Mouse (Mus musculus) liver, embryonic 14.5 days (tissue): ENCODE measurements at regions not wholly inside any gene's neighbourhood (a gene's known extent, or its start where the extent isn't known, plus 50 kb on each side); places are given as distances from the start of the nearest gene placed in this dataset.

Source experiments
- ATAC-seq: fragments of 200-750 bp; cut with Nextera tagmentation; 2 replicates; pipeline ENCODE4 v1.8.0; 2017; ENCODE audit warnings: moderate number of reproducible peaks, mild to moderate bottlenecking, moderate library complexity; ENCODE audit not compliant: insufficient read depth
- DNase-seq, 3 experiments: peaks; one replicate each; pipeline ENCODE4 v3.0.0-alpha.2; 2012 to 2013; ENCODE audit warnings: low read depth in 3 of 3, low spot score in 3 of 3
- H3K27ac ChIP-seq: fragments of 300-500 bp; sonication (generic); 2 replicates; pipeline ENCODE4 v1.5.1; 2014; ENCODE audit warnings: moderate library complexity, mild to moderate bottlenecking, control low read depth, inconsistent platforms
- H3K27me3 ChIP-seq: fragments of 300-500 bp; sonication (generic); 2 replicates; pipeline ENCODE4 v1.6.1; 2014; ENCODE audit warnings: mild to moderate bottlenecking, low read length, moderate library complexity; ENCODE audit not compliant: control insufficient read depth, insufficient read depth
- H3K36me3 ChIP-seq: fragments of 300-500 bp; sonication (generic); replicated peaks from 2 replicates; pipeline ENCODE4 v1.6.1; 2014; ENCODE audit warnings: low read depth; ENCODE audit not compliant: control insufficient read depth, insufficient read depth
- H3K4me1 ChIP-seq, 2 experiments: fragments of 200-500 bp in 1 of 2; fragments of 300-500 bp in 1 of 2; sonication (generic) in 1 of 2; replicated peaks; 2 replicates each; pipeline ENCODE4 v1.6.1; 2012 to 2014; ENCODE audit warnings: antibody characterized with exemption in 1 of 2, inconsistent platforms in 1 of 2, low read length in 1 of 2; ENCODE audit not compliant: control insufficient read depth in 2 of 2, insufficient read depth in 2 of 2
- H3K4me2 ChIP-seq: fragments of 300-500 bp; sonication (generic); 2 replicates; pipeline ENCODE4 v1.6.1; 2014; ENCODE audit warnings: low read depth, mild to moderate bottlenecking, control low read depth, moderate library complexity
- H3K4me3 ChIP-seq, 2 experiments: fragments of 200-500 bp in 1 of 2; fragments of 300-500 bp in 1 of 2; sonication (generic) in 1 of 2; 2 replicates each; pipeline ENCODE4 v1.5.1; 2012 to 2014; ENCODE audit warnings: low read depth in 2 of 2, low read length in 2 of 2, mild to moderate bottlenecking in 2 of 2, control low read depth in 1 of 2, inconsistent platforms in 1 of 2, moderate library complexity in 1 of 2; ENCODE audit not compliant: insufficient read depth in 1 of 2
- H3K9ac ChIP-seq: fragments of 300-500 bp; sonication (generic); replicated peaks from 2 replicates; pipeline ENCODE4 v1.6.1; 2014; ENCODE audit warnings: mild to moderate bottlenecking, control low read depth, moderate library complexity
- H3K9me3 ChIP-seq: fragments of 300-500 bp; sonication (generic); 2 replicates; pipeline ENCODE4 v1.6.1; 2016; ENCODE audit warnings: low read length, mixed read lengths; ENCODE audit not compliant: control insufficient read depth
- CTCF ChIP-seq: IDR thresholded peaks from 2 replicates; pipeline ENCODE4 v1.5.1; 2016; ENCODE audit warnings: antibody characterized with exemption, low read depth, control low read depth
- EP300 ChIP-seq: IDR thresholded peaks from 2 replicates; pipeline ENCODE4 v1.6.1; 2016; ENCODE audit warnings: antibody characterized with exemption, low read depth
- WGBS: fragments of 180-500 bp; shearing (Covaris S2); extraction: QIAGEN DNeasy Blood & Tissue Kit; methylation state at CpG from one replicate; pipeline ENCODE4 v1.1.7; 2014; ENCODE audit not compliant: insufficient replicate concordance; 5-methylcytosine and 5-hydroxymethylcytosine counted together

GRCm38 (mm10) chr9:98743785-98744184, 98.5 kb upstream of the Prr23a1 start:
- H3K27me3 ChIP-seq: no peaks in the 10 kb centered on the region
- ATAC-seq: no peak
- TF ChIP-seq CTCF: no peak
- no peak for TF ChIP-seq EP300
- no peak overlapping the region for H3K27ac ChIP-seq
- no peaks in the 10 kb centered on the region for H3K36me3 ChIP-seq
- no peak overlapping the region for H3K4me2 ChIP-seq
- no peak overlapping the region for H3K9ac ChIP-seq
- no peak overlapping the region for H3K4me3 ChIP-seq
- no peaks in the 10 kb centered on the region for H3K4me1 ChIP-seq
- no peaks in the 10 kb centered on the region for H3K9me3 ChIP-seq
- no peak for DNase-seq

DNA sequence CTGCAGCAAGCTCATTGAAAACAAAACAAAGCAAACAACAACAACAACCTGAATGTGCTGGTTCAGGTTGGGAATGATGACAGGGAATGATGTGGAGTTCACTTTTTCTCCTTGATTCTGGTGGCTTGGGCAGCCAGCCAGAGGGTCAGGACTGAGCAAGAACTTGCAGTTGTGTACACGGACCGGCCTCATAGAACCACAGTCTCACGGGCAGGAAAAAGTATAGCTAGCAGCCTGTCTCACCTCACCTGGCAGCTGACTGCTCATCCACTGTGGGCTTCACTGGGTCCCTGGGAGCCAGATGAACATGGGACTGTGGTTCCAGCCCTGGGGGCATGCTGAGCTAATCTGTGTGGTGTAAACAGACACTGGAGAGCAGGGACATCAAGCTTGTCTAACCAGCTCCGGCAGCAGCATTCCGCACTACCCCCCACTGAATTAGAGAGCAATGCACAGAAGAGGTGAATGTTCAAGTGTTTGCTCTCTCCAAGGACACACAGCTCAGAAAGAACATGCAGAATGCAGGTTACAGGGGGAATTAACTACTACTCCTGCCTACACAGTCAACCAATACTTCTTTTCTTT, 114.9 kb upstream of the Prr23a1 start:
- no peaks in the 10 kb centered on the region for H3K4me1 ChIP-seq
- H3K36me3 ChIP-seq: no peaks in the 10 kb centered on the region
- H3K9me3 ChIP-seq: no peaks in the 10 kb centered on the region
- no peak for TF ChIP-seq CTCF
- no peak for TF ChIP-seq EP300
- no peaks in the 10 kb centered on the region for H3K27me3 ChIP-seq
- DNase-seq: no peak
- 66% methylated on average over 5 of the region's 5 CpGs for WGBS
- H3K4me2 ChIP-seq: no peak overlapping the region
- H3K9ac ChIP-seq: no peak overlapping the region
- no peak overlapping the region for H3K27ac ChIP-seq
- H3K4me3 ChIP-seq: no peak overlapping the region
- no peak for ATAC-seq

- 30% methylated on average over 5 of the region's 5 CpGs for WGBS
- H3K4me2 ChIP-seq: no peak overlapping the region
- H3K36me3 ChIP-seq: no peaks in the 10 kb centered on the region
- DNase-seq: no peak
- no peak for ATAC-seq
- H3K27me3 ChIP-seq: no peaks in the 10 kb centered on the region
- no peaks in the 10 kb centered on the region for H3K4me1 ChIP-seq
- no peak for TF ChIP-seq EP300
- no peak for TF ChIP-seq CTCF
- H3K4me3 ChIP-seq: no peak overlapping the region
- no peak overlapping the region for H3K9ac ChIP-seq
- H3K27ac ChIP-seq: no peak overlapping the region
- no peaks in the 10 kb centered on the region for H3K9me3 ChIP-seq
These were observed 115.7 kb upstream of the Prr23a1 start for GRCm38 (mm10) chr9:98726638-98727037.

DNA sequence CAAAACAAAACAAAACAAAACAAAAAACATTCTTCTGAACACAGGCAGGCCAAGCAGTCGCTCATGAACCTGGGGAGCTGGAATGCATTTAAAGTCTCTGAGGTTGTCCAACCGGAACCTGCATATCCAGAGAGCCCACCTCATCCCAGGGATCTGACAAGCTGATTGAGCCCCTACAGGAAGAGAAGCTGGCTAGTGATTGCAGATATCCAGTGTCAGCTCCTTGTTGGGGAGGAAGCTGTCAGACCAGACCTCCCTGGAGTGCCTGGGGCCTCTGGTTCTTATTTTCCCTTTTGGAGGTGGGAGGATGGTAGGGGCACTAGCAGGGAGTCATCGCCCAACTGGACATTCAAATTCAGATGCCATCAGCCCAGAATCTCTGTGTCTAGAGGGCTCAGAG, 119.4 kb upstream of the Prr23a1 start:
- Histone ChIP-seq H3K4me3 (no peak overlapping the region), H3K27ac (no peak overlapping the region), H3K4me1 (no peaks in the 10 kb centered on the region), H3K9ac (no peak overlapping the region), H3K4me2 (no peak overlapping the region), H3K9me3 (no peaks in the 10 kb centered on the region), H3K27me3 (no peaks in the 10 kb centered on the region), H3K36me3 (no peaks in the 10 kb centered on the region)
- ATAC-seq: no peak
- DNase-seq: no peak
- WGBS: 55% methylated on average over 3 of the region's 3 CpGs
- TF ChIP-seq CTCF (no peak), EP300 (no peak)

DNA sequence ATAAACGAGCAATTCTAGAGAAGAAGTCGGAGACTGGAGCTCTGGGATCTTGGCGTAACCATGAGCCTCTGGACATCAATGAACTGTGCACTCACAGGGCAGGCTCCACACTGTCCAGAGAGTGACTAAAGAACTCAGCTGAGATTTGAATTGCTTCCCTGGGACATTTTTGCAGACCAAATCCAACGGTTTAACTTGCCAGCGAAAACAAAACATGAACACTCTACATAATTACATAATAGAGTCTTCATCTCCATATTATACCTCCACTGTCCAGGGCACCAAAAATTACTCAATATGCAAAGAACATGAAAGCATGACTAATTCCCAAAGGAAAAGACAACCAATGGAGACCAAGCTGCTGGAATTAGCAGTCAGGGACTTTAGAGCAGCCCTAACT, 119.9 kb upstream of the Mrps22 start:
- H3K27ac ChIP-seq: no peak overlapping the region
- no peak overlapping the region for H3K9ac ChIP-seq
- no peak for ATAC-seq
- WGBS: 64% methylated on average over 5 of the region's 5 CpGs
- H3K36me3 ChIP-seq: no peaks in the 10 kb centered on the region
- no peak for DNase-seq
- no peaks in the 10 kb centered on the region for H3K9me3 ChIP-seq
- H3K4me3 ChIP-seq: no peak overlapping the region
- H3K27me3 ChIP-seq: no peaks in the 10 kb centered on the region
- H3K4me1 ChIP-seq: no peaks in the 10 kb centered on the region
- H3K4me2 ChIP-seq: no peak overlapping the region
- TF ChIP-seq EP300 (no peak), CTCF (no peak)
